Mouse (Mus musculus) frontal cortex, postnatal 36 days (tissue): ENCODE data around the gene Nudt22.

Source experiments
- DNase-seq, 2 experiments: peaks; one replicate each; pipeline ENCODE4 v3.0.0; 2022; ENCODE audit warnings: low spot score in 2 of 2

Nudt22 gene

DNA sequence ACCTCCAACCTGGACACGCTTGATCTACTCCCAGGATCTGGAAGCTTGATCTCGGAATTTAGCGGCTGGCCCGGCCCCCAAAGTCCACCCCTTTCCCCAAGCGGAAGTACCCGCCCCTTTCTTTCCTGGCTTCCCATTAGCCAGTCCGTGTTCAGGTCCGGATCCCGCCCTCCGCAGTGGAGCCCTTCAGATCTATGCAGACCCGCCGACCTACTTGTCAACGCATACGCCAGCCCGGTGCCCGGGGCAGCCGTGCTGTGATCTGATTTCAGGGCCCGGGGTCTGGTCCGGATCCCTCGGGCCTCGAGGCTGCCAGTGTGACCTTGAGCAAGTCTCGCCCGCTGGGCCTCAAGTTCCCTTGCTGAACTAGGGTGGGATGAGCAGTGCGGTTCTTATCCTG lies at the start of gene Nudt22, which contains the start of gene Trpt1:
Gene Nudt22, minus strand, starts transcription at position 112 of the 400 bp plus-strand sequence.
Gene Trpt1, plus strand, starts transcription at position 126 of the 400 bp plus-strand sequence.
- peak; percentile 83 to 84 for DNase-seq

DNA sequence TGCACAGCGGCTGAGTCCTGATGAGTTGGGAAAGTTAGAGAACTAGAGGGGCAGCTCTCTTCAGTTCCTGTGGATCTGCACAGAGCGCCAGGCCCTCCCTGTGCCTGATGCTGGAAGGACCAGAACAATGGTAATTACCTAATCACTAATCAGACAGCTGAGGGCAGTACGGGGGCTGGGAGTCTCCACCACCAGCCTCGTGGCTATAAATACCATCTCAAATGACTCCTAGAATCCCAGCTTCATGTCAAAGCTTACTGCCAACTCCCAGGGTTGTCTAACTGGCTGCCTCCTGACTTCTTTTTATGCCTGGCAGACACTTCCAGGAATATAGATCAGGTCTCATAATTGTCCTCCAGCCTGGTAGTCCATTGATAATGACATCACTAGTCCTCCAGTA lies 48.8 kb upstream of the Nudt22 start:
- DNase-seq = no peak

DNA sequence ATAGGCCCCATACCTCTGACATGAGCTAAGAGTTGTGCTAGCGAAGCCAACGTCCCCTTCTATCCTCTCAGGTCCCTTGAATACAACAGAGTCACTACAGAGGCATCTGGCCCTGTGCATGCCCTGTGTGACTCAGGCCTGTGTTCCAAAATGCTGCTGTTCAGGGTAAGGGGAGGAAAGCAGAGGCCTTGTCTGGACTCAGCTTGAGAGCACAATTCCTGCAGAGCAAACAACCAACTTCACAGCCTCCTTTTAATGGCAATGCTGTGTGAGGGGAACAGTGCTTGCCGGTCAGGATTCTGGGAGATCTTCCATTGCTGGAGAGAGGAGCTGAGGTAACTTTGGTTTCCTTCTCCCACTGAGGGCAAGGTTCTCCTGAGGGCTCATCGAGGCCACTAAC lies 48.4 kb upstream of the Nudt22 start:
- DNase-seq = no peak

DNA sequence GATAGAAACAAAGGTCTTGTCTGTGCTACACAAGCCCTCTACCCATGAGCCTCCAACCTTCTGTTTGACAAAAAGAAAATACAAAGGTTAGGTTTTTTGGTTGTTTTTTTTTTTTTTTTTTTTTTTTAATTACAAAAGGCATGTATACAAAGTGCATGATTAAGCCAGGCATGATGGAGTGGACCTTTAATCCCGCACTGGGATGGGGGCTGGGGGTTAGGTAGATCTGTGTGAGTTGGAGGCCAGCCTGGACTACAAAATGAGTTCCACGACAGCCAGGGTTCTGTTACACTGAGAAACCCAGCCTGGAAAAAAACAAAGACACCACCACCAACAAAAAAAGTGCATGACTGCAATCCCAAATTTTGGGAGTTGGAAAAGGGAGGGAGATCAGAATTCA lies 45.3 kb upstream of the Nudt22 start:
- no peak for DNase-seq

DNA sequence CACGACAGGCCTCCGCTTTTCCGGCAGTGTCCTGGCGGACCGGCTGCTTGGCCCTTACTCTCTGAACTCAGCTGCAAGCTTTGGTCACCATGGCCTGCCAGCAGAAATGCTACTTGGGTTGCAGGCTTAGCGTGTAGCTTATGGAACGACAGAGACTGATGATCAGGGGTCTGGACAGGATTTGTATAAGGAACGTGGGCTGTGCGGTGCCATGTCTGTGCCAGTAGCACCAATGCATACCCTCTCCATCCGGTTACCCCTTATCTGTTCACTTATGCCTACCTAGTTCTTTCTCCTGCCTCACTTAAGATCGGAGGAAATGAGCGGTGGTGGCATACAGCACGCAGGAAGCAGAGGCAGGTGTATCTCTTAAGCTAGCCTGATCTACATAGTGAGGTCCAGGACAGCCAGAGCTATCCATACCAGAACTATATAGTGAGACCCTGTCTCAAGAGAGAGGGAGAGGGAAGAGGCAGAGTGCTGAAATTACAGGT lies 44.8 kb upstream of the Nudt22 start:
- no peak for DNase-seq

DNA sequence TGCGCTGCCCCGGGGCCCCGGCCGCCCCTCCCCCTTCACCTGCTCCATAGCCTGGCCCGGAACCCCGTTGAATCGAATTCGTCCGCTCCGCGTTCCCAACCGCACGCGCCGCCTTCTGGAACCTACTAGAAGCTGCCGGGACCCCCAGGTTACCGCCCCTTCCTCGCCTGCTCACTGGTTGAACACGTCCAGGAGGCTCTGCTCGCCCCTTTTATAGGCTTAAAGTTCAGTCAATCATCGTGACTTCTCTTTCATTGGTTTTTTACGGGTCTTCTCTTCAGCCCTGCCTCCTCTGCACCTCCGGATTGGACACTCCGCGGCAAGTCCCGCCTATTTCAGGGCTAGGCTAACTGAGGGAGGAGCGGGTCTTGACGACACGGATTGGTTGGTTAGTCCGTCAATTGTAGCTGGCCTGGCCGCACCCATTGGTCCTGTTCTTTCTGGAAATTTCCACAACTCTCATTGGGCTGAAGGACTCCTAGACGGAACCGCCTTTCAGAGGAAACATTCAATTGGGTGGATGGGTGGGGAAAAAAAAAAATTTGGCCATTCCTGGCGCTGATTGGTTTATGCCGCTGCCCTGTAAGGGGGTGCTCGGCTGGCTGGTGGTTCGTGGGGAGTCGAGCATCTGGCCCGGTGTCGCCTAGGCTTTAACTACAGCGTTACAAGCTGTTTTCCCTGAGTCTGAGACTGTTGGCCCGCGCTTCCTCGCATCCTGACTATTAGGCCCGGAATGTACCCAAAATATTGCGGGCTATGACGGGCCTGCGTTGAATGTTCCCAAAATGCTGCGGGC lies 44.1 kb upstream of the Nudt22 start, which contains the start of gene Stip1:
Gene Stip1, minus strand, starts transcription at position 127 of the 796 bp plus-strand sequence.
- peak; percentile 99 for DNase-seq

DNA sequence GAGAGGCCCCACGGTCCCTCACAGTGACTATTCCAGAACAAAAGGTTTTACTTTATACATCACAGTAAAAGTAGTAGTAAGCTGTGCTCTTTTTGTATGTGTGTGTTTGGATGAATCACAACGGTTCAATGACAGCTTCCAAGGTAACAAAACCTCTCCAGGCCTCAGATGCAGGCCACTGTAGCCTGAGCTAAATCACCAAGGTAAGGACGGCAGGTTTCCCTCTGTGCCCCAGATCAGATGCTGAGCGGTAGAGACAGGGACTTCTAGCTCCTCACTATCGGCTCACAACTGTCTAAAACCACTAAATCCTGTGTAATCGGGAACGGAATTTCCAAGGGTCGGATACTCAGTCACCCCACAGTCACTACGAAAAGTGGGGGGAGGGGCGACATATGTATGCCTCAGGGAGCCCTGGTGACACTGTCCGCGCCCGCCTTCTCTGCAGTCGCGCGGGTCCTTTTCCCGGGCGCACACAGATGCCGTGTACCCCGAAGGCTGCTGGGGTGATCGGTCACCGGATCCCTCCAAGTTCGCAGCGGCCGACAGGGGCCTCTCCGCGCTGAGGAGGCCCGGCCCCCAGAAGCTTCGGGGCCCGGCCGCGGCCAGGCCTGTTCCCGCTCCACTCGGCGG lies 43.3 kb upstream of the Nudt22 start:
- DNase-seq = peak; percentile 53 to 58

DNA sequence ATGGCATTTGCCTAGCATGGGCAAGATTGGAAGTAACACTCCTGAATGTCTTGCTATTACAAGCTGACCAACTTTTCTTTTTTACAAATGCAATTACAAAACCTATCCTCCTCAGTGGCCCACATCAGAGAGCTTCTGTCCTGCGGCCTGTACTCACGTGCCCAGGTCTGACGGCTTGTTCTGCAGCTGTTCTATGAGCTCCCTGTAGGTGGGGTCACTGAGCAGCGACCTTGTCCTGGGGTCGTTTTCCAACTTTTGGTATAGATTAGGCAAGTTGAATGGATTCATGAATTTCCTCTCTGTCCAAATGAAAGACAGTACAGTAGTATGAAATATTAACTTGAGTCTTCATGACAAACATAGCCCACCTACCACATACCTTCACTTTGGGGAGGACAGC lies 38.1 kb upstream of the Nudt22 start:
- no peak for DNase-seq

DNA sequence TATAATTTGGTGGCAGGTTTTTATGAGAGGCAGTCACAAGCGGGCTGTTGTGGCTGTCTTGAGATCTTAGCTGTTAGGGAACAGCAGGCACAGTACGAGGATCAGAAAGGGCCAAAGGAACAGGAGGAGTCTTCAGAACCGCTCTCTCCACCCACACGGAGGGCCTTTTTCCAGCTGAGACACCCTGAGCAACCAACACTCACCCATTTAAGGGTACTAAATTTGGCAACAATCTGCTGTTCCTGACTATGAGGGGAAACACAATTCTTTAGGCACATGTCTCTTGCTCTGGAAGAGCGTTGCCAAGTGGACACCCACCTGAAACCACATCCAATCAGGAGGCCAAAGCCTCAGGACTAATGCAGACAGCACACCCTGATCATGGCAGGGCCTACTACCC lies 33.6 kb upstream of the Nudt22 start:
- DNase-seq = peak; percentile 64 to 82

DNA sequence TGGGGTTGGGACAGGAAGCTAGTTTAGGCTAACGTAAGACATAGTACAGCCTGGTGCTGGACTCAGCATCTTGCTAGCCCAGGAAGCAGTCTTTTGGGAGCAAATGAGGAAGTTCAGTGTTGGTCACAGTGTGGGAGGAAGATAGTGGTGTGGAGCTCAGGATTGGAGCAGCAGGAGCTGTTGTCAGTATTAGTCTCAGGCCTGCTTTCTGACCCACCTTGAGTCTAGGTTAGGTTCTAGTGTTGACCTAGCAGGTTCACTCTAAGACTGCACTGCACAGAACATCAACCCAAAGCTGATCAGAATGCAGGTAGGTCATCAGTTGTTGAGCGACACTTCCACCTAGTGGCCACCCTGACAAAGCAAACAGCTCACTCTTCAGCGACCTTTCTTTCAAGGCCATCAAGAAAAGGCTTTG lies 24.3 kb upstream of the Nudt22 start:
- no peak for DNase-seq

DNA sequence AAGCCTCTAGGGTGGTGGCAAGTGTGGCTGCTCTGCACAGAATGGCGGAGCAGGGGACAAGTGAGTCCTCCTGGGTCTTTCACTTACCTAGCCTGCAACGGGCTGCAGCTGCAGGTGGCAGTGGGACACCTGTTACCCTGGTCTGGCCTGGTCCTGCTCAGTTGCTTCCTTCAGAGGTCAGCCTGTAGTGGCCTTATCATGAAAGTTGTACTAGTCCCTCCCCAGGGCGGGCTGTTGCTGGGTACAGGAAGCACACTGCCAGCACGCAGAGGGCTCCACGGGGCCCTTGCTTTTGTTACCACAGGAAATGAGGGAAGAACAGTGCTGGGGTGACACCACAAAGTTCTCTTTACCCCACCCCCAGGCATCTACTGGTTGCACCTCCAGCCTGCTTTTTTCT lies 23.3 kb upstream of the Nudt22 start, which contains the start of gene Fermt3:
Gene Fermt3, minus strand, starts transcription at position 279 of the 400 bp plus-strand sequence.
- no peak for DNase-seq

DNA sequence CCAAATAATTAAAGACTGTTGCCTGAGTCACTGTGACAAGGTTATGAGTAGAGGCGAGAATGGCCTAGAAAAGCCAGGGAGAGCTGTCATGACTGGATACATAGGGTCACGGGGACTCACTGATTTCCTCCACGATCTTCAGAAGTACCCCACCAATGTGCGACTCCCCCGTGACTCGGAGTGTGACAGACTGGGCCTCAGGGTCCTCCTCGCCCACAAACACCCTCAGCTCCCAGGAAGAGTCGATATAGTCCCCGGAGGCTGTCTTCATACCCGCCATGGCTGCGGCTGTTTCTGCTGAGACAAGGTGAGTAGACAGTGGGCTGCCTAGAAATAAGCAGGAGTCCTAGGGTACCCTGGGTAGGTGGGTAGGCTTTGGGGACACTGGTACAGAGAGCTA lies 22.6 kb upstream of the Nudt22 start:
- no peak for DNase-seq

DNA sequence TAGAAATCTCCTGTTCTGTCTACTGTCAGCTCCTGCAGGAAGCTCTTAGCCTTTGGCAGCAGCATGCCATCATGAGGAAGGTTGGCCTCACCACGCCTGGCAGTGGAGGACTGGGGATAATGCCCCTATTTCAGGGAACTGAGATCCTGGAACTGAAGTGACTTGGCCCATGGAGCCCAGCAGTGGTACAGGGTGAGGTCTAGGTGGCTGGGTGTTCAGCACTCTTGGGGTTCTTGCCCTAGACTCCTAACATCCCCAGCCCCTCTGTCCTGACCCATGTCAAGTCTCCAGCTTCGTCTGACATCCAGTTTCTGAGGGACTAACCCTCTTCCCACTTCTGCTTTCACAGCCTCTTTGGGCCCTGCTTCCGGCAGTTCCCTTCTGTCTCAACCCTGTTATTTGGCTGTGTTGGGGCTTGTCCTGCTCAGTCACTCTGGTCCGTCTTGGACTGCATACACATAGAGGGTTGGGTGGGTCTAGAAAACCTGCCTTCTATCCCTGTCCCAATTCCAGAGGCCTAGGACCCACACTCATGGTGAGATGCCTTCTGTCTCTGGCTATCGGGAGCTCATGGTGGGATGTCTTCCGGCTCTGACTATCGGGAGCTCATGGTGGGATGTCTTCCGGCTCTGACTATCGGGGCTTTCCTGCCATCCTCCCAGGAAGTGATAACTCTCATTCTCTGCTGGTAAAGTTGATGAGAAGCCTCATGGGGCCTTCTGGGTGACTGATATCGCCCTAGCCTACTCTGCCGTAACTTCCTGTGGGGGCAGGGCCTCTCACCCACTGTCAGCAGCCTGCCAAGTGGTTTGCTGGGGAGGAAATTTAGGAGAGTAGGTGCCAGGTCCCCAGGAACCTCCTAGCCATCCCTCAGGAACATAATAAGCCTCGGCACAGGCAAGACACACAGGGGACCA lies 21.9 kb upstream of the Nudt22 start:
- no peak for DNase-seq

DNA sequence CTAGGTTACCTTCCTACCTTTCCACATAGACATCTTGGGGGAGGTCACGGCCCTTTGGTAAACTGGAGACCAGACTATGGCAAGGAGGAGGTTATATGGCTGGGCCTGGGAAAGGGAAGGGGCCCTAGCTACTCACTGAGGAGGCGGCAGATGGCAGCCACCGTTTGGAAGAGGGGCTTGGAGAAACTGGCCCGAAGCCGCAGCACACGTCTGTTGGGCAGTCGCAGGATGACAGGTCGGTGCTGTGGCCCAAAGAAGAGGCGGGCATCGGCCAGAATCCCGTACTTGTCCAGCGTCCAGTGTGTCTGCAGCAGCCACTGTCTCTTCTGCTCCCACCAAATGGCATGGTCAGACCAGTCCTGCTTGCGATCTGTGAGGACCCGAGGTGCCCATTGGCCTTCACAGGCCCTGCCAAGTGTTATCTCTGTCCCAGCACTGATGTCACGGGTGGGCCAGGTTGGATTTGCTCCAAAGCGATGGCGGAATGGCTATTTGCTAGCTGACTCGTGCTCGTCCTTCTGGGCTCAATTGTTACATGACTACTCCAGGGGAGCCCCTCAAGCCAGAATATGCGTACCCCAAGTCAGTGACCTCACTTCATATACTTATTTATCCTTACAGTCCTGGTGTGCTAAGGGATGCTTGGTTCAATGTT lies 18.7 kb upstream of the Nudt22 start:
- no peak for DNase-seq

DNA sequence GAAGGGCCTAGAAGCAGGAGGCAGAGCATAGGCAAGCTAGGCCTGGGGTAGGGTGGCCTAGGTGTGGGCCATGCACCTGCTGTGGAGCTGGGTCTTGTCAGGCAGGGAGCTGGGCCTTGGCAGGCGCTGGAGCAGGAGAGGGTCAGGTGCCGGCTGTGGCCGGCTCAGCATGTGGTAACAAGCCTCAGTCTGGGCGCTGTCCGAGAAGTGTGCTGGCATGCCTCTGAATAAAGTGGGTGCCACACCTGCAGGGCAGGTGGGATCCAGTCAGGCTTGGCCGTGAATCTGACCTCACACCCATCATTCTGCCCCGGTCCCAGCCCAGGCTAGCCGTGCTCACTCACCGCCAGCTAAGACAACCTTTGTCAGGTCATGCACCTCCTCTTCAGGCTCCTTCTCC lies 18.1 kb upstream of the Nudt22 start:
- no peak for DNase-seq

DNA sequence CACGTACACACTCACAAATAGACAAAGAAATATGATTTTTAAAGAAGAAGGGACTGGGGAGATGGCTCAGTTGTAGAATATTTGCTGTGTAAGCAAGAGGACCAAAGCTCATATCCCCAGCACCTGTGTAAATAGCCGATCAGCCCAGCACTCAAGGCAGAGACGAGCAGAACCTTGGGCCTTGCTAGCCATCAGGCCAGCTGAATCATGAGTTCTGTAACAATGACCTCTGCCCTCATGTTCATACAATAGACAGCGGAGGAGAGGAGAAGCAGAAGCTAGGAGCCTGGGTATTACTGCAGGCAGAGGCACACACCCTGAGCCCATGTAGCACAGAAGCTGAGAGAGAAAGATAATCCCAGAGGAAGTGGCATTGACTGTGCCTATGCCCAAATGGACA lies 16.5 kb upstream of the Nudt22 start:
- no peak for DNase-seq

DNA sequence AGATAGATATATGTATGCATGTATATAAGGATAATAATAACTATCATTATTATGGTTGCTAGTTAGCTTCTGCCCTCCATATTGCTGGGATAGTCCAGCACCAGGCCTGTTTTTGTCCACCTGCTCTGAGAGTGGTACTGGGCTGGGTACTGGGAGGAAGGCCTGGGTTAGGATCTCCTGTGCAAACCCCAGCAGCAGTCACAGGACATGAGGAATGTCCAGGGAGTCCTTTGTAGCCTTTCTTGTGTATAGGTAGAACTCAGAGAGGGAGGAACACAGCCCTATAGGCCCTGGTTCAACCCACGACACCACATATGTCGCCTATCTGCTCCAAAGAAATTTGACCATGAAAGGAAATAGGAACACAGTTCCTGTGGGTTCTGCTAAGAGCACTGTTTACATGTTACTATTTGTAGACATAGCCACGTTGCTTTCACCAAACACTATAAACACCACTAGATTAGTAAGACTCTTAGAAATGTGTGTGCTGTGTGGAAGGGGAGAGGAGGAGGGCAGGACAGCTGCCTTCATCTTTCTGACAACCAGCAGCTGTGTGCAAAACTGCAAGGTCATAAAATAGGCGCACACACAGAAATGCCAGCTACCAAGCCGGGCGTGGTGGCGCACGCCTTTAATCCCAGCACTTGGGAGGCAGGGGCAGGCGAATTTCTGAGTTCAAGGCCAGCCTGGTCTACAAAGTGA lies 11.1 kb upstream of the Nudt22 start:
- DNase-seq = no peak

DNA sequence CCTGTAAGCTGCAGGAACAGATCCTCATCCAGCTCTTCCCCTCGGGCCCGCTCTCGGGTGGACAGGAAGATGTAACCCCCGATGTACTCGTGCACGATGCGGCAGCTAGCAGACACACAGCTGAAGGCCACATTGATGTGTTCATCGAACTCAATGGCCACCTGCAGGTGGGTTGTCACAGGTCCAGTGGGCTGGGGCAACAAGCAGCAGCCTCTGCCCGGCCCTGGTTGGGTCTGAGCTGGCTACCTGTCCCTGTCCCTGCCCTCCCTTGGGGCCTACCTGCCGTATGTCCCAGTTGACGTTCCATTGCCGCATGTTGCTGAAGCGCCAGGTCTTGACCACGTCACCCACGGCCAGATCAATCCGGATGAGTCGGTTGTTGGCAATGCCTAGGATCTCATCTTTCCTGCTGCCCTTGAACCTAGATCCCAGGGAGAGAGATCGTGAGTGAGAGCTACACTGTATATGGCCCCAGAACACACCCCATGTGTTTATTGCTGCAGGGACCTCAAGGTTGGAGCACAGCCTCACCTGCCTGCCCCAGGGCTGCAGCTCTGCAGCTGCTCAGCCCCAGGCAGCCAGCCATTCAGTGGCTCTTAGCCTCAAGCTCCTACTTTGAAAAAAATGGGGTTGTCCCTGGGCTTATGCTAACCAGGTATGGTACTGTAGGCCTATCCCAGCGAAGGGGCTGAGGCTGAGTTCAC lies 3.6 kb upstream of the Nudt22 start:
- DNase-seq = no peak

DNA sequence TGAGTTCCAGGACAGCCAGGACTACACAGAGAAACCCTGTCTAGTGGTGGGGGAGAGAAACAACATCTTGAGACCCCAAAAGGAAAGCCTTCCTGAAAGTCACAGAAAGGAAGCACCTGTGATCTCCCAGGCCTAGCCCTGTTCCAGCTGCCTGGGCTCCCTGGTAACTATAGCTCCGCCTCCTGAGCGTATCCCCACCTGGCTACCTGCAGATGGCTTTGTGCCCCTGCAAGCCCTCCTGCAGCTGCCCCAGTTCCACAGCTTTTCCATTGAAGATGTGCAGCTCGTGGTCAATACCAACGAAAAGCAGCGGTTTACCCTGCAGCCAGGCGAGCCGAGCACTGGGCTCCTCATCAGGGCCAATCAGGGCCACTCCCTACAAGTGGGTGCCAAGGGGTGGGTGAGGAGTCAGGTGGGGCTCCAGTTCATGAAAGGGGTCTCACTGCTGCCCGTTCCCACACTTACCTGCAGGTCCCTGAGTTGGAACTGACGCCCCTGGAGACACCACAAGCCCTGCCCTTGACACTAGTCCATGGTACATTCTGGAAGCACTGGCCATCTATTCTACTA lies 1.9 kb upstream of the Nudt22 start:
- no peak for DNase-seq
